Mouse (Mus musculus) myocyte (in vitro differentiated cells): ENCODE measurements at regions not wholly inside any gene's neighbourhood (a gene's known extent, or its start where the extent isn't known, plus 50 kb on each side); places are given as distances from the start of the nearest gene placed in this dataset.

Experiments used
- POLR2A ChIP-seq: IDR thresholded peaks from one replicate; pipeline ENCODE4 v1.6.1; 2011; ENCODE audit warnings: low read depth, mild to moderate bottlenecking, control low read depth, moderate library complexity; ENCODE audit not compliant: insufficient read length
- POLR2AphosphoS2 ChIP-seq: IDR thresholded peaks from one replicate; pipeline ENCODE4 v1.6.1; 2011; ENCODE audit warnings: low read depth, control low read depth; ENCODE audit not compliant: insufficient read length
- TCF12 ChIP-seq: IDR thresholded peaks from one replicate; pipeline ENCODE4 v1.6.1; 2011; ENCODE audit warnings: mild to moderate bottlenecking, control low read depth; ENCODE audit not compliant: poor library complexity, insufficient read depth, severe bottlenecking

DNA sequence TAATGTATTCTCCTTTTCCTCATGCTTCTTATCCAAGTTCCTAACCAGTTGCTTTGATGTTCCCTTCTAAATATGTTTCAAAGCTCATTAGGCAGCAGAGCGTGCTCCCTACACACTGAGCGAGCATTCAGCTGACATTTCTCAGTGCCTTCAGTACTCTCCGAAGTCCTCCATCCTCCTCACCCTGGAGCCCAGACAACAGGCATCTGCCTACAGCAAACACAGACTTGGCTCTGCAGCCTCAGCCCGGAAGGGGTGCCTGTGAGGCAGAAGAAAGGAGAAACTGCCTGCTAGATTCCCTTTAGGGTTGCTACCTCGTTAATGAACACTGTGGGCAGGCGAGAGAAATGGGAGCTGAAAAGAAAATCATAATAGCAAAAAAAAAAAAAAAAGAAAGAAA lies 57.2 kb upstream of the Kcna3 start:
- TF ChIP-seq POLR2AphosphoS2: no peak
- no peak for TF ChIP-seq POLR2A
- TF ChIP-seq TCF12: no peak
